Mouse (Mus musculus): Measurements from ENCODE around the gene Zfp91. TPM values are rescaled to one million over a fixed set of nuclear protein-coding genes. Genes with fewer than 3 reads are reported as not detected.
"Not testable (repeated sequence)": the region's sequence is repeated elsewhere in the genome, so short reads cannot be mapped to it uniquely, and the experiment has no call there.

The Zfp91 gene
- polyA plus RNA-seq, 1 experiment = 19.5 TPM

DNA sequence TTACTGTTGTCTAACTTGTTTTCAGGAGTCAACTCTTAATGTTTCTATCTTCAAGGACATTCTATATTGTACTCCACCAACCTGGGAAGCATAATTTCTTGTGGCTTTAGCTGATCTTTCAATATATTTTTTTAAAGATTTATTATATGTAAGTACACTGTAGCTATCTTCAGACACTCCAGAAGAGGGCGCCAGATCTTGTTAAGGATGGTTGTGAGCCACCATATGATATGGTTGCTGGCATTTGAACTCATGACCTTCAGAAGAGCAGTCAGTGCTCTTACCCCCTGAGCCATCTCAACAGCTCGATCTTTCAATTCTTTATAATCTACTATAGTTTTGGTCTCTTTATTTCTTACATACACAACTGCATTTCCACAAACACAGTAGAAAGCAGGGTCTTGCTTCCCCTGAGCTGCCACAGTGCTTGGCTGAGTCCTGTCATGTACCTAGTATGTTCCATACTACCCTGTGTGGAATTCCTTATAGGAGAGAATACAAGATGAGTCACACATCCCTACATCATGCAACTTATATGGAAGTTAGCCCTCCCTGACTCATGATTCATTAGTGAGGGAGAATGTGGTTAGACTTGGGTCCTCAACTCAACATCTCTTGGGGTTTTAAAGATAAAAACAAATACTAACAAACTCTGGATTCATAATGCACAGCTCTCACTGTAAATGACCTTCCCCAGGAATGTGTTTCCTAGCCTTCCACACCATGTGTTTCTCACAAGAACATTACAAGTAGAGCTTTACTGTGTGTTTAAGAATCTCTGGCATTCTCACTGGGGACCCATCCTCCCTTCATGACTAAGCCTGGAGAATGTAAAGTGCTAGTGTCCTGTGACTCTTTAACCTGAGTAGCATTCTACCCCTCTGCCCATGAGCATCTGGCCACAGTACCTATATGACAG is 33.5 kb downstream of the Zfp91 start:
- TF ChIP-seq FLI1 (IDR thresholded peaks at IDR 0.05; ENCODE audit: low read length) = no peak
- no peak for TF ChIP-seq GATA1 (IDR thresholded peaks at IDR 0.05; ENCODE audit: borderline replicate concordance, low read length)
- no peak overlapping the region for H3K4me3 ChIP-seq (replicated peaks)
- no peaks in the 10 kb centered on the region for H3K27me3 ChIP-seq (replicated peaks)
- no peaks in the 10 kb centered on the region for H3K9me3 ChIP-seq
- H3K36me3 ChIP-seq (replicated peaks; ENCODE audit: low read length) = peaks cover 51% of the 10 kb centered on the region
- H3K4me1 ChIP-seq = no peaks in the 10 kb centered on the region; the same call in 1 of the 2 replicates

DNA sequence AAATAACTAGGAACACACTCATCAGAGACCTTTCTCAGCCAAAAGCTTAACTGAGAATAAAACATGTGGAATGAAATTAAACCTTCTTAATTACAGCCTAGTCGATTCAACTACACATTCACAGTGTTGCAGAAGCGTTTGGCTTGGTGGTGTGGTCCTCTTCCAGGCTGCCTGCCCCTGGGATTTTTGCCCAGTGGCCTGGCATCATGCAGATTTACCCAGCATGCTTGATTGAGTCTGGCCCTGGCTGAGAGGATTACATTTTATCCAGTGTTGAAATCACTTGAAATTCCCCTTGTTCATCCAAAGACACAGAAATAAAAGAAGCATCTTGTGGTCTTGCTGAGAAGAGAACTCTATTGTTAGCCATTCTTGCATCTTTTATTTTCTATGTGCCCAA is 36.3 kb downstream of the Zfp91 start:
- no peak overlapping the region for H3K4me3 ChIP-seq (replicated peaks)
- TF ChIP-seq GATA1 (IDR thresholded peaks at IDR 0.05; ENCODE audit: borderline replicate concordance, low read length) = no peak
- no peak for TF ChIP-seq FLI1 (IDR thresholded peaks at IDR 0.05; ENCODE audit: low read length)
- H3K27me3 ChIP-seq (replicated peaks) = no peaks in the 10 kb centered on the region
- peaks cover 26% of the 10 kb centered on the region for H3K36me3 ChIP-seq (replicated peaks; ENCODE audit: low read length)
- H3K9me3 ChIP-seq = no peaks in the 10 kb centered on the region
- no peaks in the 10 kb centered on the region for H3K4me1 ChIP-seq

DNA sequence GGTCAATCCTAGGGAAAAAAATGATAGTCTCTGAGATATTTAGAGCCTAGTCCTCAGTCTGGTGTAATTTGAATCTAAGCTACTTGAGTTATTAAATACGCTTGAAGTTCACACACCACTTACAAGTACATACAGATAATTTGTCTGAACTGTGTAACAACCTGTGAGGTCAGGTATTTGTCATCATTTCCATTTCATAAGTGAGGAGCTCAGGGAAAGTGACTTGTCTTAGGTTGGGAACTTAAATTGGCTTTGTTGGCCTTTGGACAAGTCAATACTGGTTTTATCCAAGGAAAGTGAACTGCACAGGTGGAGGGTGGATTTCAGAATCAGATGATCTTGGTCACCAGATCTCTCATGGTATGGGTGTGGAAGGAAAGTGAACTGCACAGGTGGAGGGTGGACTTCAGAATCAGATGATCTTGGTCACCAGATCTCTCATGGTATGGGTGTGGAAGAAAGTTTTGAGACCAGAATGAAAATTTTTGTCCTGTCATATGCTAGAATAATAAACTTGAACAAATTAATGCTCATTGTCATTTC is 36.9 kb downstream of the Zfp91 start:
- no peaks in the 10 kb centered on the region for H3K9me3 ChIP-seq
- no peak overlapping the region for H3K4me3 ChIP-seq (replicated peaks)
- TF ChIP-seq GATA1 (IDR thresholded peaks at IDR 0.05; ENCODE audit: borderline replicate concordance, low read length) (no peak), FLI1 (IDR thresholded peaks at IDR 0.05; ENCODE audit: low read length) (no peak)
- no peaks in the 10 kb centered on the region for H3K4me1 ChIP-seq
- H3K36me3 ChIP-seq (replicated peaks; ENCODE audit: low read length) = peaks cover 20% of the 10 kb centered on the region
- H3K27me3 ChIP-seq (replicated peaks) = no peaks in the 10 kb centered on the region

DNA sequence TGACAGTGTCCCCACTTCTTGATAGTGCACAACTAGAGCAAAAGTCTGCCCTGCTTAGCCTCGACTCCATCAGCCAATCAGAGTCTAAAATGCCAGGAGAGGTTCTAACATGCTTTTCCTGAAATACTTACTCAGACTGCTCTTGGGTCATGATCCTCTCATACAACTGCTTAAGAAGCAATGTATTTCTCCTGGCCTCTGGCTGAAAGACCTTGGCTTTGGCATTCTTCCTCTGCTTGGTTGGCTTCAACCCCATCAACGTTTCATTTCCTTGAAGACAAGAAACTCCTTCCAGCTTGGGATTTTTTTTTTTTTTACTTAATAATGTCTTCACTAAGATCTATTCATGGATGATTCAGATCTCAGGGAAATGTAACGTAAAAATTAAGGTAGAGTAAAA is 39.6 kb downstream of the Zfp91 start:
- Histone ChIP-seq H3K27me3 (replicated peaks) (no peaks in the 10 kb centered on the region), H3K4me3 (replicated peaks) (no peak overlapping the region), H3K4me1 (no peaks in the 10 kb centered on the region), H3K36me3 (replicated peaks; ENCODE audit: low read length) (no peaks in the 10 kb centered on the region), H3K9me3 (no peaks in the 10 kb centered on the region)
- TF ChIP-seq GATA1 (IDR thresholded peaks at IDR 0.05; ENCODE audit: borderline replicate concordance, low read length) (no peak), FLI1 (IDR thresholded peaks at IDR 0.05; ENCODE audit: low read length) (no peak)

DNA sequence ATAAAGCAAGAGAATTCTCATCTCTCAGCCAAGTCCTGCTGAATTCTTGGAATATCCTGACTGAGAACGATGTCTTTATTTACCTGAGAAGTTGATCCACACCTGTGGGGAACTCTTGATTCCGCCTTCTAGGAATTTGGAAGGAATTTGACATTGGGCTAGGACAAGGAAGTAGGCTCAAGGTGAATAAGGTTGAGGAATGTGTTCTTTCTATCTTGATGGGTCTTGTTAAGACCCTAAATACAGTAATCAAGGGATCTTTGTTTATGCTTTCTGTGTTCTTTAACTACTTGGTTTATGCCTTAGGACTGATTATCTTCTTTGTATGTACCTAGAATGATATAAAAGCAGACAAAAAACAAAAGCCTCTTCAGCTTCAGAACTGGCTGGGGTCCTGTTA is 64.0 kb downstream of the Zfp91 start:
- Histone ChIP-seq H3K4me1 (no peaks in the 10 kb centered on the region), H3K4me3 (replicated peaks) (no peak overlapping the region), H3K27me3 (replicated peaks) (no peaks in the 10 kb centered on the region), H3K9me3 (no peaks in the 10 kb centered on the region), H3K36me3 (replicated peaks; ENCODE audit: low read length) (no peaks in the 10 kb centered on the region)
- TF ChIP-seq FLI1 (IDR thresholded peaks at IDR 0.05; ENCODE audit: low read length) (no peak), GATA1 (IDR thresholded peaks at IDR 0.05; ENCODE audit: borderline replicate concordance, low read length) (no peak)

DNA sequence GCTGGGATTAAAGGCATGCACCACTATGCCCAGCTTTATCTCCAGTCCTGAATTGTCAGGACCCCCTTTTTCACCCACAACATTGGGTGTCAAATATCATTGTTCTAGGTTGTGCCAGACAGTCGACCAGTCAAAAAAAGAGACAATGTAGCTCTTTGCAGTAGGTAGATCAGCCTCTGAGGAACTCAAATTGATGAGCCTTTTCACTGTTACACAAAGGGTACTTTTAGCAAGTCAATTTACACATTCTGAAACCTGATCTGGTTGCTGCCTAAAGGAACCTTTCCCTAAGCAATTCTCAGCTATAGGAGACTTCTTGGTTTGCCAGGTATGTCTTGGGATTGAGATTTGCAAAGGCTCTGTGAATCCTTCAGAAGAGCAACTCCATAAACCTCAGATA is 64.9 kb downstream of the Zfp91 start:
- Histone ChIP-seq H3K36me3 (replicated peaks; ENCODE audit: low read length) (no peaks in the 10 kb centered on the region), H3K4me1 (no peaks in the 10 kb centered on the region), H3K27me3 (replicated peaks) (no peaks in the 10 kb centered on the region), H3K4me3 (replicated peaks) (no peak overlapping the region), H3K9me3 (no peaks in the 10 kb centered on the region)
- TF ChIP-seq FLI1 (IDR thresholded peaks at IDR 0.05; ENCODE audit: low read length) = no peak
- no peak for TF ChIP-seq GATA1 (IDR thresholded peaks at IDR 0.05; ENCODE audit: borderline replicate concordance, low read length)

DNA sequence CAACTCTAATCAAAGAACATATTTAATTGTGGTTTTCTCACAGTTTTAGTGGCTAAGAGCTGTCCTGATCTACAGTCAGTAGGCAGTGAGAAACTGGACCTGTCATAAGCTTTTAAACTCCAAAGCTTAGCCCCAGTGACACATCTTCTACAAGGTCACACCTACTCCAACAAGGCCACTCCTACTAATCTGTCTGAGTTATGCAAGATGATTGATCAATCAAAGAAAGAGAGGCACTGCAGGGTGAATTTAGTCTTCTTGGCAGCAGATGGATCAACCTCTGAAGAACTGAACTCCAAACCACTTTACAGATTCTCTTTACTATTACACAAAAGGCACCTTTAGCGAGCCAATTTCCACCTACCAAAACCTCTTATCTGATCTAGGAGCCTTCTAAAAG is 70.1 kb downstream of the Zfp91 start:
- H3K4me1 ChIP-seq = no peaks in the 10 kb centered on the region
- no peaks in the 10 kb centered on the region for H3K9me3 ChIP-seq
- no peak overlapping the region for H3K4me3 ChIP-seq (replicated peaks)
- no peaks in the 10 kb centered on the region for H3K36me3 ChIP-seq (replicated peaks; ENCODE audit: low read length)
- H3K27me3 ChIP-seq (replicated peaks) = no peaks in the 10 kb centered on the region
- no peak for TF ChIP-seq FLI1 (IDR thresholded peaks at IDR 0.05; ENCODE audit: low read length)
- TF ChIP-seq GATA1 (IDR thresholded peaks at IDR 0.05; ENCODE audit: borderline replicate concordance, low read length) = no peak

DNA sequence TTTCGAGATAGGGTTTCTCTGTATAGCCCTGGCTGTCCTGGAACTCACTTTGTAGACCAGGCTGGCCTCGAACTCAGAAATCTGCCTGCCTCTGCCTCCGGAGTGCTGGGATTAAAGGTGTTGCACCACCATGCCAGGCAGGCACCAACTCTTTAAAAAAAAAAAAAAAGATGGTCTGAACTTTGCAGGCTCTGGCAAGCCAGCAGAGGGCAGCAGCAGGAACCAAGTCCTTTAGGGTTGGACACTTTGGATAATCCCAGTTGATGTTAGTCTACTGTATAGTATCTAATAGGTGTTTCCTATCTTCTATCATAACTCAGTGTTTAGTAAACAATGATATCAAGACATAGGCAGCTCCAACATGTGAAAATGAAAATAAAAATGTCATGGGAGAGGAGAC is 73.6 kb downstream of the Zfp91 start:
- Histone ChIP-seq H3K36me3 (replicated peaks; ENCODE audit: low read length) (no peaks in the 10 kb centered on the region), H3K9me3 (no peaks in the 10 kb centered on the region), H3K27me3 (replicated peaks) (no peaks in the 10 kb centered on the region), H3K4me1 (peaks cover 4% of the 10 kb centered on the region; the same call in 1 of the 2 replicates), H3K4me3 (replicated peaks) (no peak overlapping the region)
- TF ChIP-seq FLI1 (IDR thresholded peaks at IDR 0.05; ENCODE audit: low read length) = no peak

DNA sequence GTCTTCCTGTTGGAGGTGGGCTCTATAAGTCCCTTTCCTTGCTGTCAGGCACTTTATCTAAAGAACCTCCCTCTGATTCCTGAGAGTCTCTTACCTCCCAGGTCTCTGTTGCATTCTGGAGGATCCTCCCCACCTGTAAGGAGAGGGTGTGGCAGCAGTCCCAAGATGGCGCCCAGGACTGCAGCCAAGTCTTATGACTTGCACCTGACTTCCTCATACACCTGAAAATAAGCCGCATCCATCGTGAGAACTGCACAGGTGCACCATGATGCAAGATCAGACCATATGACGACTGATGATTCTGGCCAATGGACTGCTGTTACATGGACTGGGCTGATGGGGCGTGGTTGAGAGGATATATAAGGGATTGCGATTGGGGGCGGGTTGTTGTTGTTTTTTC is 74.3 kb downstream of the Zfp91 start:
- not testable (repeated sequence) for H3K36me3 ChIP-seq (replicated peaks; ENCODE audit: low read length)

DNA sequence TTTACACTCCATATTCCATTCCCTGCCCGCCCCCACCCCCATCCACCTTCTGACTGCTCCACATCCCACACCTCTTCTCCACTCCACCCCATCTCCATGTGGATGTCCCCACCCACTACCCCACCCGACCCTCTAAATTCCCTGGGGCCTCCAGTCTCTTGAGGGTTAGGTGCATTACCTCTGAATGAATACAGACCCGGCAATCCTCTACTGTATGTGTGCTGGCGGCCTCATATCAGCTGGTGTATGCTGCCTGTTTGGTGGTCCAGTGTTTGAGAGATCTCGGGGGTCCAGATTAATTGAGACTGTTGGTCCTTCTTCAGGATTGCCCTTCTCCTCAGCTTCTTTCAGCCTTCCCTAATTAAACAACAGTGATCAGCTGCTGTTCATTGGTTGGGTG is 75.0 kb downstream of the Zfp91 start:
- H3K4me1 ChIP-seq; H3K27me3 ChIP-seq (replicated peaks); H3K9me3 ChIP-seq; H3K4me3 ChIP-seq (replicated peaks); H3K36me3 ChIP-seq (replicated peaks; ENCODE audit: low read length): not testable (repeated sequence)

More for the DNA sequence above, 74.3 kb downstream of the Zfp91 start:
- H3K4me3 ChIP-seq (replicated peaks); H3K9me3 ChIP-seq; H3K27me3 ChIP-seq (replicated peaks); H3K4me1 ChIP-seq: not testable (repeated sequence)

Measured in megakaryocyte, embryonic 14.5 days (primary cell).